Mouse (Mus musculus): ENCODE measurements around the gene Frs3. TPM values are rescaled to one million over a fixed set of nuclear protein-coding genes. Genes with fewer than 3 reads are reported as not detected.

Frs3 gene
- polyA plus RNA-seq, 1 experiment from 2014 or later, result 34.2 TPM

DNA sequence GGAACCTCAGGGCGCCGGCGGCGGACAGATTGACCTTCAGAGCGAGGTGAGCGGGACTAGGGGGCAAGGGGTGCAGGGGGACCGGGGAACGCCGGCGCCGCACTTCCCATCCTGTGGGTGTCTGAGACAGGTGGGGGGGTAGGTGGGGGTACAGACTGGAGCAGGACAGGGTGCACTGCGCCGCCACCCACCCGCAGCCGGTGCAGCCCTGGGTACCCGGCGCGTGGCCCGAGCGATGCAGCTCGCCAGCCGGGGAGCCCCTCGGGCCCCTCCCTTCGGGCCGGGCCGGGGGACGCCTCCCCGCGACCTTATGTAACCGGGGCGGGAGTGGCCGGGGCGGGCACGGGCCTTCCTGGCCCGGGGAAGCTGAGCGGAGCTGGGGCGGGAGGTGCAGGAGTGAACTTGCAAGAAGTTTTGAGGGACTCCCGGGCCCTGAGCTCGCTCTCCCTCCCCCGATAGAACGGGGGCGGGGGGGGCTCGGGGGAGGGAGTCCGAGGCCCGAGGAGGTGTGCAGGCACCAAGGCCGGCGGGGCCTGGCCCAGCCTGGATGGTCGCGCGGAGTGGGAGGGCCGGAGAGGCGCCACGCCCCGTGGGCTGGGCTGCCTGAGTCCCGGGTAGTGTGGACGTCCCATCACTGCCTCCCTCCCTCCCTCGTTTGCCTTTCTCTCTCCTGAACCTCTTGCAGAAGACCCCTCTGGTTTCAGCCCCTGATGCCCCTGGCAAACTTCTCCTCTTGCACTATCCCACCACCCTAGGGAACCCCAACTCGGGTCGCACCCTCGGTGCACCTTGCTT, 48.6 kb downstream of the Frs3 start:
- H3K27me3 ChIP-seq, result peaks cover 44% of the 10 kb centered on the region
- no peaks in the 10 kb centered on the region for H3K9me3 ChIP-seq
- H3K4me2 ChIP-seq, result peak overlapping the region; percentile 75
- no peaks in the 10 kb centered on the region for H3K36me3 ChIP-seq
- H3K4me1 ChIP-seq (replicated peaks), result peaks cover 30% of the 10 kb centered on the region
- H3K4me3 ChIP-seq, result peak overlapping the region; percentile 56
- peak; percentile 84 for ATAC-seq (ENCODE audit: low read depth)
- H3K9ac ChIP-seq, result peak overlapping the region; percentile 69
- H3K27ac ChIP-seq (replicated peaks), result peak overlapping the region; percentile 28; the same call in 1 of the 2 replicates
- 1% methylated on average over 51 of the region's 60 CpGs for WGBS

DNA sequence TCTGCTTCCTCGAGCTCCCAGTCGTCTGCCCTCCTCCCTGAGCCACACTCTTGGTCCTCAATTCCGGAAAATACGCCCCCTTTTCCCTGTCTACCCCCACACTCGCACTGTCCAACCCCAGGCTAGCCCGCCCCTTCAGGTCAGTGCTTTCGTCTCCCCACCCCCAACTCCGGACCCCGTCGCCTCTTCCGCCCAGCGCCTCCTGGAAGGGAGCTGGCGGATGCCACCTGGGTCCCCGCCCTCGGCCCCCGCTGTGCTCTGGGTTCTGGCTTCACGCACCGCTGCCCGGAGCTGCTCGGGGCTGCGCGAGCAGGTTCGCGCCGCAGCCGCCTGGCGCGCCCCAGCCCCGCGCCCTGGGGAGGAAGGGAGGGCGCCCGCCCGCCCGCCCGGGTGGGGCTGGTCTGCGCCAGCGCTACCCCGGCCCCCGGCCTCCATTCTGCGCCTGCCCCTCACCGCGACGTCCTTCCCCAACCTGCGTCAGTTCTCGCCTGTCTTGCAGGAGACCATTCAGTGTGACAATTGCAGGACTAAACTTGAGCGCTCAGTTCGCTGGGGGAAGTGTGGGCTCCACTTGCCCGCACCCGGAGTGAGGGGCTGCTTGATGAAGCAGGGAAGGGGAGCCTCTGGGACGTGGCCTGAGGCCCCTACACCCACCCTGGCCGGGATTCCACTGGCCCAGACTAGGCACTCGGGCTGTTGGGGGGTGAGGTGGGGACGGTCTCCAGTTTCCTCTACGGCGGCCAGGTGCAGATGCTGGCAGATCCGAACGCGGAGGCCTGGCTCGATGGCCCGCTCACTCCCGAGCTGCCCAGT, 49.4 kb downstream of the Frs3 start:
- no peaks in the 10 kb centered on the region for H3K9me3 ChIP-seq
- H3K27me3 ChIP-seq, result peaks cover 44% of the 10 kb centered on the region
- peak; percentile 13 for ATAC-seq (ENCODE audit: low read depth)
- peak overlapping the region; percentile 69 for H3K9ac ChIP-seq
- WGBS, result 2% methylated on average over 52 of the region's 61 CpGs
- H3K4me3 ChIP-seq, result peak overlapping the region; percentile 56
- H3K4me2 ChIP-seq, result peak overlapping the region; percentile 75
- peak overlapping the region; percentile 28; the same call in 1 of the 2 replicates for H3K27ac ChIP-seq (replicated peaks)
- peaks cover 30% of the 10 kb centered on the region for H3K4me1 ChIP-seq (replicated peaks)
- no peaks in the 10 kb centered on the region for H3K36me3 ChIP-seq

DNA sequence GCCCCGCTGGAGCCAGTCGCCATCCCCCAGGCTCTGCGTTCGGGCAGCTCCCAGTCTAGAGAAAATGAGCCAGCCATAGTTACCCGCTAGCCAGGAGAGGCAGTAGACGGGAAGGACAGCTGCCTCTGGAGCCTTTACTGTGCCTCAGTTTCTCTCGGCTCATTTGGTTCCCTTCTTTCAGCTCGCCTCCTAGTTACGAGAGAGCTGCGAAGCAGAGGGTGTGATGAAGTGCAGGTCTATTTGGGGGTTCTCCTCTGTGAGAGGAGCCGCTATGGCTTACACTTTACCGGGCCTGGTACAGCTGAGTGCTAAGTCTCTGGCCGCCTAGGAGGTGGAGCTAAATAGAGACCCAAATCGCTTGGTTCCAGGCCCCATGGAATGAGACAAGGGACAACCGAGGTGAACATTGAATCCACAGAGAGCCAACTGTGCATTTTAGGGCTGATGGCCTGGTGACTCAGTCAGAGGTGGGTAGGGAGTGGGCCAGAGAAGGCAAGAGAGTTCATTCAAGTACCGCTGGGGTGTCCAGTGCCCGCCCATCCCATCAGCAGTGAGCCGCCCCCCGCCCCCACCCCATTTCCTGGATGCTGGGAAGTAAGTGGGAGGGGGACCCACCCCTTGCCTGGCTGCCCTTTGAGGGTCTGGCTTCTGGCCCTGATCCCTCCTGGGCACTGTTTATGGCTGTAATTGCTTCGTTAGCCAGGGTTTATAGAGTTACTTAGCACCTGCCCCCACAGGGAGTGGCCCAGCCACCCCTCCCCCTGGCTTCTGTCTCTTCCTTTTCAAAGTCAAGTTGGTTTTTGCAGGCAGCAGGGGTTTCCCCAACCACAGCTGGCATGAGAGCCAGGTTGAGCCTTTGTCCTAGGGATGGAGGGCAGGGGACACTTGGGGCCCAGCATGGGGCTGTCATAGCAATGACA, 50.3 kb downstream of the Frs3 start:
- peak overlapping the region; percentile 56 for H3K4me3 ChIP-seq
- H3K27me3 ChIP-seq, result peaks cover 44% of the 10 kb centered on the region
- H3K4me2 ChIP-seq, result peak overlapping the region; percentile 75
- no peaks in the 10 kb centered on the region for H3K36me3 ChIP-seq
- no peaks in the 10 kb centered on the region for H3K9me3 ChIP-seq
- no peak for ATAC-seq (ENCODE audit: low read depth)
- WGBS, result 3% methylated on average over 20 of the region's 20 CpGs
- no peak overlapping the region for H3K27ac ChIP-seq (replicated peaks)
- H3K4me1 ChIP-seq (replicated peaks), result peaks cover 30% of the 10 kb centered on the region
- H3K9ac ChIP-seq, result peak overlapping the region; percentile 69

DNA sequence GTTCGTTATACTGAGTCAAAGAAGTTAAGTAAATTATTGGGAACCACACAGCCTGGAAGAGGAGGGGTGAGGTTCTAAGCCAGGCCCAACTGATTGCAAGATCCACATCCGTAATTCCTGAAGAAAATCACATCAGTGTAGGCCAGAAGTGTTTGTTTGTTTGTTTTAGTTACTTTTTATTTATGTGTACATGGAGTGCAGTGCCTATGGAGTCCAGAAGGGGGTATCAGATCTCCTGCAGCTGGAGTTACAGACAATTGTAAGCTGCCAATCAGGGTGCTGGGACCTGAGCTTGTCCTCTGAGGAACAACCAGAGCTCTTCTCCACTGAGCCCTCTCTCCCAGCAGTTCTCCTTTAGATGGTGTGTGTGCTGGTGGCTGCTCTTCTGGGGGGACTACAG, 51.4 kb downstream of the Frs3 start:
- Histone ChIP-seq H3K4me2 (no peak overlapping the region), H3K4me1 (replicated peaks) (peaks cover 30% of the 10 kb centered on the region), H3K9me3 (no peaks in the 10 kb centered on the region), H3K27me3 (peaks cover 44% of the 10 kb centered on the region), H3K9ac (no peak overlapping the region), H3K4me3 (no peak overlapping the region), H3K27ac (replicated peaks) (no peak overlapping the region), H3K36me3 (no peaks in the 10 kb centered on the region)
- WGBS, result 49% methylated on average over 2 of the region's 2 CpGs
- no peak for ATAC-seq (ENCODE audit: low read depth)

DNA sequence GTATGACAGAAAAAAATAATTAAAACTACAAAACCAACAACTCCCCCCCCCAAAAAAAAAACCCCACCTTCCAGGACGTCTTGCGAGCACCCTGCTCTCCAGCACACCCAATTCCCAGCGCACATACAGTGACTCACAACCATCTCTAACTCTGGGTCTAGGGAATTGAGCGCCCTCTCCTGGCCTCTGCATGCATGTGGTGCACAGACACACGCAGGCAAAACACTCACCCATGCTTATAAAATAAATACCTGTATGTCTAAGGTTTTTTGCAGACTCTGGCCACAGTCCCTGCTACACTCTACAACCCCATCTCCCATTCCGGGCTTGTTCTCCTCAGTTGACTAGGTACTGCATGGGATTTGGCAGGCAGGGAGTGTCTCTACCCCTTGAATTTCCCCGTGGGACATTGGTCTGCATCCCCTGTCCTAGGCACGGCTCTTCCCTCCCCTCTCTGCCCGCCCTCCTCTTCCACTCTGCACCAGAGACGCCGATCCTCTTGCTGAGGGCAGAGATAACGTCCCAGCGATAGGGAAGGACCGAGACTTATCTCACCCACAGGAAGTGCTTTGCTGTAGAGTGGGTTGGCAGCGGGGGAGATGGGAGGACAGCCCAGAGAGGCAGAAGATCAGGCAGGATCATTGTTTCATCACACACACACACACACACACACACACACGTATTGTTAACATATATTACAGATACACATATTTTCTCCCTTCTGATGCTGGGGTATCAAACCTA, 54.3 kb downstream of the Frs3 start:
- WGBS, result 39% methylated on average over 16 of the region's 16 CpGs
- no peak for ATAC-seq (ENCODE audit: low read depth)

DNA sequence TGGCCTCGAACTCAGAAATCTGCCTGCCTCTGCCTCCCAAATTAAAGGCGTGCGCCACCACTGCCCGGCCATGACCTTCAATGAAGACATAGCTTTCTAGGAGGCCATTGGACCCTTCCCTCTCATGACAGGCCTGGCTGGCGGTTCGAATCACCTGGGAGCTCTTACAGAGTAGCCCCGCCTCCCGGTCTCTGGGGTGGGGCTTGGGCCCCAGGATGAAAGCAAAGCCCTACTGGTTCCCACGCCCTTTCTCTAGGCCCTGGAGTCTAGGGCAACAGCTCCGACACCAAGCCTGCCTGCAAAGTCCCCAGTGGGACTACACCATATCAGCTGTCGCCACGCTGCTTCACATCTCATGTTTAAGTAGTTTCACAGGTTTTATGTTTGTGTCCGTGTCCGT, 55.3 kb downstream of the Frs3 start:
- no peak overlapping the region for H3K4me3 ChIP-seq
- no peak overlapping the region for H3K4me2 ChIP-seq
- H3K36me3 ChIP-seq, result no peaks in the 10 kb centered on the region
- peaks cover 22% of the 10 kb centered on the region for H3K27me3 ChIP-seq
- no peaks in the 10 kb centered on the region for H3K9me3 ChIP-seq
- peaks cover 8% of the 10 kb centered on the region for H3K4me1 ChIP-seq (replicated peaks)
- H3K9ac ChIP-seq, result no peak overlapping the region
- H3K27ac ChIP-seq (replicated peaks), result no peak overlapping the region
- WGBS, result 92% methylated on average over 14 of the region's 14 CpGs
- ATAC-seq (ENCODE audit: low read depth), result no peak

More for the DNA sequence above, 54.3 kb downstream of the Frs3 start:
- Histone ChIP-seq H3K4me2 (no peak overlapping the region), H3K27me3 (peaks cover 32% of the 10 kb centered on the region), H3K4me3 (no peak overlapping the region), H3K9me3 (no peaks in the 10 kb centered on the region), H3K4me1 (replicated peaks) (peaks cover 17% of the 10 kb centered on the region), H3K27ac (replicated peaks) (no peak overlapping the region), H3K36me3 (no peaks in the 10 kb centered on the region), H3K9ac (no peak overlapping the region)

DNA sequence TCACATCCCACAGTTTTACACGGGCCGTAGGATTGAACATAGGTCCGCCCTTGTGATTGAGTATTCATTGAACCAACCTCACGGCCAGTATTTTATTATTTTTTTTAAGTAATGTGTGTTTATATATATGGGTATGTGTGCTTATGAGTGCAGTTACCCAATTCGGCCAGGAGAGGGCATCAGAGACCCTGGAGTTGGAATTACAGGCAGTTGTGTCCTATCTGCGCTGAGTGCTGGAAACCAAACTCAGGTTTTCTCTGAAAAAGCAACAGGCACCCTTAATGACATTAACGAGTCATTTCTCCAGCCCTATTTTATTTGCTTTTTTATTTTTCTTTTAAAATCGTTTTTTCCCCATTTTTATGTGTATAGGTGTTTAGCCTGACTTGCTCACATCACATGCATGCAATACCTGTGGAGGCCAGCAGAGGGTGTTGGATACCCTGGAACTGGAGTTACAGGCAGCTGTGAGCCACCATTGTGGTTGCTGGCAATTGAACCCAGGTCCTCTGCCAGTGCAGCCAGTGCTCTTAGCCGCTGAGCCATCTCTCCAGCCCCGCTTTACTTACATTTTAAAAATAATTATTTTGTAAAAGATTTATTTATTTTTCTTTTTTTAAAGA, 56.0 kb downstream of the Frs3 start:
- 0 out of 2 replicates have a peak, but pooled peaks cover under 1% of the 10 kb centered on the region for H3K4me1 ChIP-seq (replicated peaks)

DNA sequence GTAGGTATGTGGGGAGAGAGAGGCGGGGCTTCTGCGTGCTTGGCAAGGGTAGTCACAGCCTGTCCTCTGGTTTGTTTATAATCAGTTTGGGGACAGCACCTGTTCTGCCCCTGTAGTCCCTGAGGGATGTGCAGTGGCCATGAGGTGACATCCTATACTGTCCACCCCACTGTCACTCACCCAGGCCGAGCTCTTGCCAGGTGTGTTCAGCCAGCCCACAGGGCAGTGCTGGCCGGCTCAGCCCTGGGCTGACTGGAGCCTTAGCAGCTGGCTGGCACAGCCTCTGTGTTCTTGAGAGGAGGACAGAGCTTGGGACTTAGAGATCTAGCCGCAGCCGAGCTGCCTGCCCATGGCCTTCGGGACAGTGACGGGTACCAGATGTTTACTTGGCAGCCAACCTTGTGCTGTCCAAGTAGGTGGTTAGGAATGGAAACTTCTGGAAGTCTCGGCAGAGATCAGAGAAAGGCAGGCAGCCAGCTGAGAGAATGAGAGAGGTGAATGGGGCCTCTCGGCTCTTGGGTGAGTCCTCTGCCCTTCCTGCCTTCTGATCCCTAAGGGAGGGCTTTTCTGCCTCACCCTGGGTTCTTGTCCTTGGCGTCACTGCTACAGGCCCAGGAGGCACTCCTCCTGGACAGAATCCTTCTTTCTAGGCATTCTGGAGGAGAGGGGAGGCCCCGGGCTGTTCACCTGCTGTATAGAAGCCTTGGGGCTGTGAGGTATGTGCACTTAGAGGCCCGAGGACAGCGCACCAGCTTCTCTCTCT, 60.1 kb downstream of the Frs3 start:
- Histone ChIP-seq H3K4me1 (replicated peaks) (no peaks in the 10 kb centered on the region), H3K9me3 (no peaks in the 10 kb centered on the region), H3K36me3 (no peaks in the 10 kb centered on the region), H3K9ac (no peak overlapping the region), H3K4me2 (no peak overlapping the region), H3K4me3 (no peak overlapping the region), H3K27ac (replicated peaks) (no peak overlapping the region), H3K27me3 (no peaks in the 10 kb centered on the region)
- no peak for ATAC-seq (ENCODE audit: low read depth)
- 78% methylated on average over 14 of the region's 14 CpGs for WGBS

More for the DNA sequence above, 56.0 kb downstream of the Frs3 start:
- Histone ChIP-seq H3K9ac (no peak overlapping the region), H3K4me3 (no peak overlapping the region), H3K27me3 (peaks cover 15% of the 10 kb centered on the region), H3K27ac (replicated peaks) (no peak overlapping the region), H3K36me3 (no peaks in the 10 kb centered on the region), H3K4me2 (no peak overlapping the region), H3K9me3 (no peaks in the 10 kb centered on the region)
- 87% methylated on average over 10 of the region's 10 CpGs for whole genome bisulfite sequencing
- ATAC-seq (ENCODE audit: low read depth), result no peak

DNA sequence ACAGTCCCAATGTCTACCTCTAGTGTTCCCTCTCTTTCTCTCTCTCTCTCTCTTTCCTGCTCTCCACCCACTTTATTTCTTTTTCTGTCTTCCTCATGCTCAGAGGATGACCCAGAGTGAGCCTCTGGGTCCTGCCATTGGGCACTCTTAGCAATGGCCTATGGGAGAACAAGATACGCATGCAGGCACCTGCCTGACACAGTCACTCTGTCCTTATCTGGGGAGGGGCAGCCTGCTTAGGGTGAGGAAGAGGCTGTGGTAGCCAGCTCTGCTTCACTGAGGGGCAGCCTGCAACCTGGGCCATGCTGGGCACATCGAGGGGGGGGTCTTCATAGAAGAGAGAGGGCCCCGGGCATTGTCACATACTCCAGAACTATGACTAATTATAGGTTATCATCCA, 60.8 kb downstream of the Frs3 start:
- no peak for ATAC-seq (ENCODE audit: low read depth)
- H3K9me3 ChIP-seq, result no peaks in the 10 kb centered on the region
- H3K4me3 ChIP-seq, result no peak overlapping the region
- WGBS, result 80% methylated on average over 3 of the region's 3 CpGs
- H3K4me2 ChIP-seq, result no peak overlapping the region
- no peak overlapping the region for H3K9ac ChIP-seq
- no peaks in the 10 kb centered on the region for H3K4me1 ChIP-seq (replicated peaks)
- H3K27ac ChIP-seq (replicated peaks), result no peak overlapping the region
- no peaks in the 10 kb centered on the region for H3K27me3 ChIP-seq
- no peaks in the 10 kb centered on the region for H3K36me3 ChIP-seq

DNA sequence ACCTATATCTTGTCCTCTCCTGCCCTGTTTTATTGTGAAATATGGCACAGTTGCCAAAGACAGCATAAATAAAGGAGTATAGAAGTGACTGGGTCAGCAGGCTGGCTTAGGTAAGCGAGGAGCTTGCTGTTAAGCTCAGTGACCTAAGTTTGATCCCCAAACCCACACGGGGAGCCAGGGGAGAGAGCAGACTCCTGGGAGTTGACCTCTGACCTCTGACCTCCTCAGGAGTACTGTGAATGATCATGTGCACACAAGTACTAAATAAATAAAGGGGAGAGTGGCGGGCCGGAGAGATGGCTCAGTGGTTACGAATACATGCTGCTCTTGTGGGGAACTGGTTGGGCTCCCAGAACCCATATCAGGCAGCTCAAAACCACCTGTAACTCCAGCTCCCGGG, 61.3 kb downstream of the Frs3 start:
- H3K9me3 ChIP-seq, result no peaks in the 10 kb centered on the region
- H3K4me1 ChIP-seq (replicated peaks), result no peaks in the 10 kb centered on the region
- H3K27me3 ChIP-seq, result no peaks in the 10 kb centered on the region
- no peak overlapping the region for H3K9ac ChIP-seq
- H3K4me3 ChIP-seq, result no peak overlapping the region
- no peaks in the 10 kb centered on the region for H3K36me3 ChIP-seq
- no peak for ATAC-seq (ENCODE audit: low read depth)
- H3K4me2 ChIP-seq, result no peak overlapping the region
- no peak overlapping the region for H3K27ac ChIP-seq (replicated peaks)
- WGBS, result 51% methylated on average over 6 of the region's 6 CpGs

All from neural tube, embryonic 13.5 days (tissue).